Mouse (Mus musculus): Measurements from ENCODE around the gene Grb2.

- TF ChIP-seq GATA1 (IDR thresholded peaks at IDR 0.05; ENCODE audit: low read length) (no peak), TAL1 (IDR thresholded peaks at IDR 0.05; ENCODE audit: low read length) (no peak)
These were observed 22.4 kb downstream of the Grb2 start for GRCm38 (mm10) chr11:115685954-115686353.
